9 mouse cellular contexts compared by ENCODE assay signal in genomic region chr15:9132693-9133443, GRCm38 (mm10). TPM values are rescaled to one million over a fixed set of nuclear protein-coding genes. Genes with fewer than 3 reads are reported as not detected.
DNase-seq lines count a peak whose midpoint lies in the region; ATAC-seq lines count a peak whose summit lies in the region.
"Had no signal": no experiment of that assay in that cellular context is flagged by ENCODE, and none has a peak within 500 bp of the region (broad histone marks: within the 10 kb centered on the region; RNA-seq: fewer than 3 reads in every experiment).

No protein-coding gene starts in this region.

- no peak overlapping the region for H3K27ac ChIP-seq in heart, embryonic 12.5 days (ENCODE audit: poor library complexity, severe bottlenecking)
- peak overlapping the region; percentile 57; the same call in 1 of the 2 replicates for H3K27ac ChIP-seq in stomach, embryonic 15.5 days

- no peaks in the 10 kb centered on the region for H3K9me3 ChIP-seq in heart, embryonic 12.5 days (replicated peaks)
- H3K9me3 ChIP-seq in stomach, embryonic 15.5 days: no peaks in the 10 kb centered on the region

- peaks cover 69% of the 10 kb centered on the region for H3K36me3 ChIP-seq in heart, embryonic 12.5 days
- H3K36me3 ChIP-seq in stomach, embryonic 15.5 days: peaks cover 26% of the 10 kb centered on the region

- no peak overlapping the region for H3K4me2 ChIP-seq in heart, embryonic 12.5 days
- no peak overlapping the region for H3K4me2 ChIP-seq in stomach, embryonic 15.5 days

- 88% methylated on average over 13 of the region's 13 CpGs for WGBS in heart, embryonic 12.5 days
- 77% methylated on average over 13 of the region's 13 CpGs for WGBS in stomach, embryonic 15.5 days

- intact Hi-C loops in left cerebral cortex, postnatal 10 days (cut with DNase I): no loop called here
- intact Hi-C loops in left cerebral cortex, postnatal 36 days (cut with DNase I): no loop called here

- peaks cover 15% of the 10 kb centered on the region for H3K4me1 ChIP-seq in heart, embryonic 12.5 days (replicated peaks)
- H3K4me1 ChIP-seq in stomach, embryonic 15.5 days: peaks cover 20% of the 10 kb centered on the region; the same call in 1 of the 2 replicates

- no peak overlapping the region for H3K4me3 ChIP-seq in heart, embryonic 12.5 days
- no peak overlapping the region for H3K4me3 ChIP-seq in stomach, embryonic 15.5 days (replicated peaks)

- DNase-seq in heart, adult 11 months: peak; percentile 92
- peak; percentile 22 for DNase-seq in right cerebral cortex, adult 18-20 months
- no peak for DNase-seq in right cerebral cortex, postnatal 14 days
- DNase-seq in cerebellum, postnatal 36 days: peak; percentile 34 to 49
- DNase-seq in left cerebral cortex, postnatal 10 days (ENCODE audit: extremely low spot score in 1 of 2, low spot score in 2 of 2): no peak
- no peak for DNase-seq in left cerebral cortex, postnatal 36 days (ENCODE audit: low spot score in 2 of 2)
- DNase-seq: right cerebral cortex, postnatal 4 days had no signal

- no peak overlapping the region for H3K9ac ChIP-seq in heart, embryonic 12.5 days
- no peak overlapping the region for H3K9ac ChIP-seq in stomach, embryonic 15.5 days

- no peaks in the 10 kb centered on the region for H3K27me3 ChIP-seq in heart, embryonic 12.5 days (replicated peaks)
- H3K27me3 ChIP-seq in stomach, embryonic 15.5 days (replicated peaks): no peaks in the 10 kb centered on the region

- no peak for ATAC-seq in heart, embryonic 12.5 days (ENCODE audit: insufficient number of reproducible peaks, low FRiP score)
- ATAC-seq in stomach, embryonic 15.5 days (ENCODE audit: insufficient read depth, low FRiP score, low read depth): no peak

RNA-seq across cellular contexts. Expression of gene Lmbrd2, which starts 7.5 kb away (rescaled TPM):
- 2.1 and 3.3 TPM in 2 replicates for polyA plus RNA-seq in heart, embryonic 12.5 days (2016; fragmentation: Nextera tagmentation; extraction: Ambion mirVana)
- 2.9 and 3.1 TPM in 2 replicates for polyA plus RNA-seq in stomach, embryonic 15.5 days (2015; fragmentation: Nextera tagmentation; extraction: Ambion mirVana)
- 10 to 100 TPM; 60.0 to 63.3 TPM for total RNA-seq in left cerebral cortex, postnatal 10 days (2021)
- 10 to 100 TPM; 61.1 to 68.9 TPM for total RNA-seq in left cerebral cortex, postnatal 36 days (2021)

RNA-seq across cellular contexts. Expression of gene Skp2, which starts 22.4 kb away (rescaled TPM):
- polyA plus RNA-seq in heart, embryonic 12.5 days (2016; fragmentation: Nextera tagmentation; extraction: Ambion mirVana): 43.0 and 43.3 TPM in 2 replicates
- 52.5 and 56.7 TPM in 2 replicates for polyA plus RNA-seq in stomach, embryonic 15.5 days (2015; fragmentation: Nextera tagmentation; extraction: Ambion mirVana)
- 1 to 10 TPM; 5.9 to 6.0 TPM for total RNA-seq in left cerebral cortex, postnatal 10 days (2021)
- total RNA-seq in left cerebral cortex, postnatal 36 days (2021): 1 to 10 TPM; 4.3 to 6.1 TPM

Comparison
In these comparisons a context has a peak if more than half of its experiments do, and no peak if none do; other contexts are left out.
1. DNase-seq: peak in heart, adult 11 months (single experiment), right cerebral cortex, adult 18-20 months (single experiment) and cerebellum, postnatal 36 days (2 of 2); none in right cerebral cortex, postnatal 14 days (single experiment), left cerebral cortex, postnatal 10 days (0 of 2) and left cerebral cortex, postnatal 36 days (0 of 2).